9 mouse cellular contexts compared by ENCODE assay signal in the genomic region with DNA sequence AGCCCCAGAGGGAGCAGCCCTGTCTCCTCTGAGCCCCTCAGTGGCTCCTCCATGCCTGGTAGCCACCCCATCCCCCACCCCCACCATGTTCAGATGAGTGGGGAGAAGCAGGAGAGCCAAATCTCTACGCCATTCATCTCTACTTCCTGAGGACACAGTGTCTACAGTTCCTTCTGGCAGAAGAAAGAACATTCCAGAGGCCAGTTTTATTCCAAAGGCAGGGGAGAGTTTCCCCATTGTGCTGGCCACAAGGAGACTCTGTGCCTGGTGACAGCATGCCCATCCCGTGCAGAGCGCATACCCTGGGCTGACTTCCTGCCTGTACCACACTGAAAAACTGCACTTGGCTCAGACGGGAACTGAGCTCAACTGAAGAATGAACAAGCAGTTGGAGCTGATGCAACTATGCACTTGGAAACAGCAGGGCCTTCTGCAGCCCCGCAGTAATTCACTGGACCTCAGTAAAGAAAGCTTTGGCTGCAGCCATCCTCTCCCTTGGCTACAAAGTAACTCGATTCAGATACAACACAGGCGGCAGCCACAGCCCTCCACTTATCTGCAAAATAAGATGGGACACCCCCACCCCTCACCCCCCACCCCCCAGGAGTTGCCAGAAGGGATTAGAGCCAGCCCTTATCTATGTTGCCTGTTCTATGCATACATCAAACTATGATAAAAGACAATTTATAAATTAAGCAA. TPM values are rescaled to one million over a fixed set of nuclear protein-coding genes. Genes with fewer than 3 reads are reported as not detected.
DNase-seq lines count a peak whose midpoint lies in the region; ATAC-seq and TF ChIP-seq lines count a peak whose summit lies in the region.
"Had no signal": no experiment of that assay in that cellular context is flagged by ENCODE, and none has a peak within 500 bp of the region (broad histone marks: within the 10 kb centered on the region; RNA-seq: fewer than 3 reads in every experiment).

No protein-coding gene starts in this region.

- peak overlapping the region; percentile 79 for H3K27ac ChIP-seq in hindbrain, postnatal 0 days

- 20% methylated on average over 7 of the region's 7 CpGs for WGBS in hindbrain, postnatal 0 days

- H3K9ac ChIP-seq in hindbrain, postnatal 0 days (replicated peaks; ENCODE audit: low read length): no peak overlapping the region

- H3K36me3 ChIP-seq in hindbrain, postnatal 0 days (ENCODE audit: insufficient read depth, low read length): no peaks in the 10 kb centered on the region

- no peaks in the 10 kb centered on the region for H3K27me3 ChIP-seq in hindbrain, postnatal 0 days (ENCODE audit: insufficient read depth, low read length)

- H3K9me3 ChIP-seq in hindbrain, postnatal 0 days (ENCODE audit: low read length): no peaks in the 10 kb centered on the region

- H3K4me3 ChIP-seq in hindbrain, postnatal 0 days (ENCODE audit: low read length): no peak overlapping the region

- peak; percentile 98 for ATAC-seq in hindbrain, postnatal 0 days

- H3K4me2 ChIP-seq in hindbrain, postnatal 0 days (ENCODE audit: low read depth, low read length): no peak overlapping the region

- 0 out of 2 replicates have a peak, but pooled peaks have one; percentile 1 for TF ChIP-seq CTCF in hindbrain, postnatal 0 days (IDR thresholded peaks at IDR 0.05; ENCODE audit: low read depth)

- no peaks in the 10 kb centered on the region; the same call in 1 of the 2 replicates for H3K4me1 ChIP-seq in hindbrain, postnatal 0 days (ENCODE audit: insufficient read depth, low read length)

- peak; percentile 85 for DNase-seq in adipocyte (ENCODE audit: low spot score)
- DNase-seq in cerebellum, adult 9-10 months: peak; percentile 42
- peak; percentile 67 for DNase-seq in gastrocnemius, postnatal 14 days
- peak; percentile 86 for DNase-seq in hindbrain, postnatal 0 days (ENCODE audit: low spot score)
- DNase-seq in layer of hippocampus, postnatal 14 days (ENCODE audit: low spot score in 2 of 2): peak; percentile 69 to 86
- peak; percentile 18 for DNase-seq in mesoderm, embryonic 11.5 days (ENCODE audit: low read depth, low spot score)
- no peak for DNase-seq in c-Kit-positive CD71-positive TER-119-positive erythroid progenitor cells, embryonic 14.5 days (ENCODE audit: low spot score)
- DNase-seq in spleen, postnatal 36 days (ENCODE audit: low spot score in 2 of 2): no peak

- intact Hi-C loops in gastrocnemius, postnatal 14 days (cut with DNase I; ENCODE audit: low total_unique reads): no loop called here

RNA-seq across cellular contexts. Expression of gene Col5a3, which starts 20.6 kb away (rescaled TPM):
- 10 to 100 TPM; 55.2 to 69.0 TPM for total RNA-seq in gastrocnemius, postnatal 14 days (2021)
- 3.3 and 4.0 TPM in 2 replicates for total RNA-seq in hindbrain, postnatal 0 days (2014; rRNA removed)
- polyA plus RNA-seq in hindbrain, postnatal 0 days (2015; fragmentation: Nextera tagmentation; extraction: Ambion mirVana): 1.1 and 1.5 TPM in 2 replicates
- 1 to 10 TPM; 2.3 to 2.7 TPM for total RNA-seq in layer of hippocampus, postnatal 14 days (2021)

RNA-seq across cellular contexts. Expression of gene Rdh8, which starts 24.0 kb away (rescaled TPM):
- under 1 TPM in 1 of 2 experiments, not detected in 1; 0.22 TPM for total RNA-seq in gastrocnemius, postnatal 14 days (2021)
- not detected in 2 replicates for total RNA-seq in hindbrain, postnatal 0 days (2014; rRNA removed)
- not detected in 2 replicates for polyA plus RNA-seq in hindbrain, postnatal 0 days (2015; fragmentation: Nextera tagmentation; extraction: Ambion mirVana)
- total RNA-seq in layer of hippocampus, postnatal 14 days (2021): not detected
- polyA plus RNA-seq: embryonic facial prominence, embryonic 11.5 days had no signal

RNA-seq across cellular contexts. Expression of gene Olfm2, which starts 48.1 kb away (rescaled TPM):
- total RNA-seq in gastrocnemius, postnatal 14 days (2021): under 1 TPM in 1 of 2 experiments, not detected in 1; 0.29 TPM
- 317 and 346 TPM in 2 replicates for total RNA-seq in hindbrain, postnatal 0 days (2014; rRNA removed)
- polyA plus RNA-seq in hindbrain, postnatal 0 days (2015; fragmentation: Nextera tagmentation; extraction: Ambion mirVana): 190 and 213 TPM in 2 replicates
- 10 to 100 TPM; 73.0 to 73.1 TPM for total RNA-seq in layer of hippocampus, postnatal 14 days (2021)

Comparison
In these comparisons a context has a peak if more than half of its experiments do, and no peak if none do; other contexts are left out.
1. DNase-seq: peak in adipocyte (single experiment), cerebellum, adult 9-10 months (single experiment), gastrocnemius, postnatal 14 days (single experiment), hindbrain, postnatal 0 days (single experiment), layer of hippocampus, postnatal 14 days (2 of 2) and mesoderm, embryonic 11.5 days (single experiment); none in c-Kit-positive CD71-positive TER-119-positive erythroid progenitor cells, embryonic 14.5 days (single experiment) and spleen, postnatal 36 days (0 of 2).
2. RNA of gene Col5a3, which starts 20.6 kb away (total RNA-seq): 55.2 to 69.0 TPM in gastrocnemius, postnatal 14 days; 3.3 to 4.0 TPM in hindbrain, postnatal 0 days and 2.3 to 2.7 TPM in layer of hippocampus, postnatal 14 days; every median in the first group is over 10 times any median in the second.
3. RNA of gene Olfm2, which starts 48.1 kb away (total RNA-seq): 317 to 346 TPM in hindbrain, postnatal 0 days and 73.0 to 73.1 TPM in layer of hippocampus, postnatal 14 days; 0.29 TPM in gastrocnemius, postnatal 14 days; every median in the first group is over 10 times any median in the second.